Mouse (Mus musculus): ENCODE measurements around the gene Calcrl. TPM values are rescaled to one million over a fixed set of nuclear protein-coding genes. Genes with fewer than 3 reads are reported as not detected.
"Not testable (repeated sequence)": the region's sequence is repeated elsewhere in the genome, so short reads cannot be mapped to it uniquely, and the experiment has no call there.

The Calcrl gene
- polyA plus RNA-seq, 1 experiment from 2014 or later, result 16.8 TPM

DNA sequence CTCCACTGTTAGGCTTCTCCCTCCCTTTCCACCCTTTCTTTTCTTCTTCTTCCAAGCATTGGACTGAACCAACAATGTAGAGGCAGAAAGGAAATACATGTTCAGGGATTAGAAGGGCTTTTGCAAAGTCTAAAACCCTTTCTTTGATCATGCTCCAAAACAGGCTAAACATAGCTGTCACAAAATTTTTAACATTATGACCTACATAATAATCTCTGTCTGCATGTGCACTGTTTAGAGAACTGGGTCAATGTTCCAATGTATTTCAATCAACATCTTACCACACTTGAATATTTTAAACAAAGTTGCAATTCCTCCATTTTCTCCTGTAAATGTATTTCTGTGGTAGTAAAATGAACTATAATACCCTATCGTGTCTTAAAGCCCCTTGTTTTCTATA, 20.3 kb upstream of the Calcrl start:
- no peak for ATAC-seq (ENCODE audit: low read depth)
- Histone ChIP-seq H3K9me3 (no peaks in the 10 kb centered on the region), H3K36me3 (no peaks in the 10 kb centered on the region), H3K27ac (replicated peaks) (no peak overlapping the region), H3K4me3 (no peak overlapping the region), H3K4me1 (replicated peaks) (no peaks in the 10 kb centered on the region), H3K4me2 (no peak overlapping the region), H3K27me3 (no peaks in the 10 kb centered on the region), H3K9ac (no peak overlapping the region)
- 84% methylated on average over 1 of the region's 1 CpGs for WGBS

DNA sequence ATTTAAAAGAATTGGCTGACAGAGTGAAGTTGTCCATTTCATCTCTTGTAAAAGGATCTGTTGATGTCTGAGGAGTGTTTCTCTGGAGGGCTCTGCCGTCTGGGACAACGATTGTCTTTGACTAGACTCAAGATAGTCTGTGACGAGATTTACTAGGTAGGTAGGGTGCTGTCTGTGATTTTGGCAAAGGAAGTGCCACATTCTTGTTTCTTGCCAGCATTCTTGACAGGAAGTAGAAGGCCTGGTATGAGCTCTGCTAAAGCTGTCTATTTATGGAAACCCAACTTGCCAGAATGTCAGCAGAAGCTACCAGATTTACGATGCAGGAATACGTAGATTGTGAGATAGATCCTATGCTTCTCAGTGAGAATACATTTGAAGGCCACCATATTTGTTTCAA, 16.7 kb upstream of the Calcrl start:
- Histone ChIP-seq H3K36me3 (no peaks in the 10 kb centered on the region), H3K4me2 (no peak overlapping the region), H3K27ac (replicated peaks) (no peak overlapping the region), H3K27me3 (no peaks in the 10 kb centered on the region), H3K4me1 (replicated peaks) (no peaks in the 10 kb centered on the region), H3K4me3 (no peak overlapping the region), H3K9me3 (no peaks in the 10 kb centered on the region), H3K9ac (no peak overlapping the region)
- WGBS, result 86% methylated on average over 5 of the region's 5 CpGs
- ATAC-seq (ENCODE audit: low read depth), result no peak

DNA sequence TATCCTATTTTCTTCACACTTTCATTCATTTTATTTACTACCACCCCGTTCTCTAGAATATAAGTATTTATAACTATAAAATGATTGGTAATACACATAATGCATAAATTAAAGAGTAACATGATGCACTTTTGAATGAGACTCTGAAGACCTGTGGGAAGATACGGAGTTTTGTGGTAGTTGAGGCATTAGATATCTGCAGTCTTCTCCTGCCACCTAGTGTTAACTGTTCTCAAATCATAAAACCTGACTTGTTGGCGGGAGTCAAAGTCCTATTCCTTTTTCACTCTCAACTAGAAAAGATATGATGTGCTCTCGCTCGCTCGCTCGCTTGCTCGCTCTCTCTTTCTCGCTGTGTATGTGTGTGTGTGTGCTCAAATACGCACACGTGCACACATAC, 4.5 kb upstream of the Calcrl start:
- Histone ChIP-seq H3K36me3 (no peaks in the 10 kb centered on the region), H3K9ac (no peak overlapping the region), H3K27me3 (peaks cover 5% of the 10 kb centered on the region; the same call in 1 of the 2 replicates), H3K4me2 (no peak overlapping the region), H3K27ac (replicated peaks) (no peak overlapping the region), H3K4me1 (replicated peaks) (peaks cover 5% of the 10 kb centered on the region; the same call in 1 of the 2 replicates), H3K9me3 (no peaks in the 10 kb centered on the region), H3K4me3 (no peak overlapping the region)
- WGBS, result 53% methylated on average over 11 of the region's 11 CpGs
- ATAC-seq (ENCODE audit: low read depth), result peak; percentile 53; the same call in 1 of the 2 replicates

DNA sequence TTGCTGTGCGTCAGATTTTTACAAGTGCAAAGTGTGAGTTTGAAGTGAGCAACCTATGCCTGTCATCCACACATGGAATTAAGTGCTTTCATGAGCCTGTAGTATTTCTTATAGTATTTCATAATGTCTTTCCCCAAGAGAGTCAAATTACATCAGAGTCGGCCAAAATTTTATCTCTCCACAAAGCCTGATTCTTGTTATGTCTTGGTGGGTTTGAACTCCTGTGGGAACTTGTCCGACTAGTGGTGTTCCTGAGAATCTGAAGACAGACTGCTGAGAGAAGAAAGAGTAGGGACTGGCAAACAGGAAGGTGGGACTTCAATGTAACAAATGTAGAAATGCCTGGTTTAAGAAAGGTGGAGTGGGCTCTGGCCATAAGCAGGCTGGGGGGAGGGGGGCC, 3.6 kb upstream of the Calcrl start:
- Histone ChIP-seq H3K4me3 (no peak overlapping the region), H3K36me3 (no peaks in the 10 kb centered on the region), H3K27ac (replicated peaks) (no peak overlapping the region), H3K4me2 (no peak overlapping the region), H3K4me1 (replicated peaks) (peaks cover 5% of the 10 kb centered on the region; the same call in 1 of the 2 replicates), H3K27me3 (peaks cover 5% of the 10 kb centered on the region; the same call in 1 of the 2 replicates), H3K9me3 (no peaks in the 10 kb centered on the region), H3K9ac (no peak overlapping the region)
- ATAC-seq (ENCODE audit: low read depth), result peak; percentile 19; the same call in 1 of the 2 replicates
- WGBS, result 74% methylated on average over 3 of the region's 3 CpGs

DNA sequence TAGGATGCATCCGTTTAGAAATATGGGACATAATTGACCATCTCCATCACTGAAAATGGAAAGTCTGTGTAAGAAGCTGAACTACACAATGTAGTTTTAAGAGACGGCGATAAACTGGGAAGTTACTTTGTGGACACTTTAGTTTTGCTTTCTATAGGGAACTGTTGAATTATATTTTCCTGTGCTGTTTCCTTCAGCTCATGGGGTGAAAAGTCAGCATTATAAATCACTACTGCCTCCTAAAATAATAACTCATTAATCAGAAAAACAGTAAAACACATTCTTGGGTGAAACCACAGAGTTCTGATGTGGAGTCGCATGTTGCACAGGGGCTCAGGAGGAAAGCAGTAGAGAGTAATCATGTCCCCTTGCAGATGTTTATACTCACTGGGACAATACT, 1.3 kb upstream of the Calcrl start:
- Histone ChIP-seq H3K36me3 (no peaks in the 10 kb centered on the region), H3K4me1 (replicated peaks) (peaks cover 5% of the 10 kb centered on the region; the same call in 1 of the 2 replicates), H3K4me2 (no peak overlapping the region), H3K9me3 (no peaks in the 10 kb centered on the region), H3K9ac (no peak overlapping the region), H3K27me3 (peaks cover 5% of the 10 kb centered on the region; the same call in 1 of the 2 replicates), H3K27ac (replicated peaks) (no peak overlapping the region), H3K4me3 (no peak overlapping the region)
- WGBS, result 83% methylated on average over 4 of the region's 4 CpGs
- no peak for ATAC-seq (ENCODE audit: low read depth)

DNA sequence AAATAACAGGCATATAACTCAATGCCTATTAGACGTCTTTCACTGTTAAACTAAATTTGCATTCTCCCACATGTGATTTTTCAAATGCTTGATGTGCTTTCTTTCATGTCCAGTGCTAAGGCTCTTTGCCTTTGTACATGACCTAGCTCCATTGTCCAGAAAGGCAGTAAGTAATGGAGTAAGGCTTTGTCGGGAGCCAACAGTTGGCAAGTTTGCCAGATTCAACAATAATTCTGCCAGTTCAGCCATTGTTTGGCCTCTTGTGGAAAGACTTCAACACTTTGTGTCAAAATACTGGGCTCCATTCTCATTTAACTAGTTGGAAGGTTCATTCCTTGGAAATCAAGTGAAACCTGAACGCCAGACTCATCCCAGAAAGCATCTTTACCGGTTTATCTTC, 8.7 kb downstream of the Calcrl start:
- Histone ChIP-seq H3K4me1 (replicated peaks) (no peaks in the 10 kb centered on the region; the same call in 1 of the 2 replicates), H3K27ac (replicated peaks) (no peak overlapping the region), H3K9me3 (no peaks in the 10 kb centered on the region), H3K9ac (no peak overlapping the region), H3K4me2 (no peak overlapping the region), H3K27me3 (no peaks in the 10 kb centered on the region), H3K36me3 (no peaks in the 10 kb centered on the region), H3K4me3 (no peak overlapping the region)
- WGBS, result 33% methylated on average over 4 of the region's 4 CpGs
- no peak for ATAC-seq (ENCODE audit: low read depth)

DNA sequence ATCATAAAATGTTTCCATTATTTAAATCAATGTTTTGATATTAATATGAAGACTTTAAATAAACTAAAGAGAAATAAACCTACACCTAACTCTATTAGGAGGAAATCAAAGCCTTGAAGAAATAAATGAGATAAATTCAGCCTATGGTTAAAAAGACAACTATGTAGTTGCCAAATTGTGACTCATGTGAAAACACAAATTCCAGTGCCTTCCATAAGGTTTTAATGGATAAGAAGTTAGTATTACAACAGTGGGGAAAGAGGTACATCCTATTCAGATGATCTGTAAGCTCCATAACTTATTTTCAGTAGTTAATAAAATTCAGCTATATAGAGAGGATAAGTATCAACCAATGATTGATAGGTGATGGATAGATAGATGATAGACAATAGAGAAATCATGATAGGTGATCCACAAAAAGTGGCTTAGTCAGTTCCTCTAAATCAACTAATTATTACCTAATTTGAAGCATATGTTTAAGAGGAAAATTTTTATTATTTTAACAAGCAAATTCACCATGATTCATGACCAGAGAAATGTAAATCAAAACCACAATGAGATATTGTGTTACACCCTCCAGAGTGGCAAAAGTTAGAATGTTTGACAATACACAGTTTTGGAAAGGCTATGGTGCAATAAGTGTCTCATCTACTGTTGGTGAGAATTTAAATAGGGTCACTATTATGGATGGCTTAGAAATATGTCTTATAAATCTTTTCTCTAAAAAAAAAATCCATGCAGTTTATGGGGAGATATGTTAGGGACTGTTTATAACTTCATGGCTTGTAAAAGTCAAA, 15.2 kb downstream of the Calcrl start:
- H3K36me3 ChIP-seq, result no peaks in the 10 kb centered on the region
- no peak overlapping the region for H3K9ac ChIP-seq
- H3K4me3 ChIP-seq, result no peak overlapping the region
- no peaks in the 10 kb centered on the region for H3K27me3 ChIP-seq
- no peaks in the 10 kb centered on the region for H3K4me1 ChIP-seq (replicated peaks)
- ATAC-seq (ENCODE audit: low read depth), result no peak
- H3K27ac ChIP-seq (replicated peaks), result no peak overlapping the region
- H3K4me2 ChIP-seq, result no peak overlapping the region
- H3K9me3 ChIP-seq, result no peaks in the 10 kb centered on the region

DNA sequence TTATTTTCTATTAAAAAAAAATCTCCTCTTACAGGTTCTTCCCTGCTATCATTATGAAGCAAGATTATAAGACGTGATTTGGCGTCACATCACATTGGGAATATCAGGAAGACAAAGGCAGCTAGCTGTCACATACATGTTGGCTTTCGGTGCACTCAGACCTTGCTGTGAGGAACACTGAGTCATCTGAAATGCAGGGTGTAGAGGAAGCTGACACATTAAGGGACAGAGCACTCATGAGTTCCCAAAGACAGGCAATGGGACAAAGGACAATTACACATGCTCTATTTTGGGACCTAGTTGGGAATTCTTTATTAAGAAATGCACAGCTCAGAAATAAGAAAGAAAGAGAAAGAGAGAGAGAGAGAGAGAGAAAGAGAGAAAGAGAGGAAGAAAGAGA, 20.4 kb downstream of the Calcrl start:
- H3K9me3 ChIP-seq, result no peaks in the 10 kb centered on the region
- no peak overlapping the region for H3K9ac ChIP-seq
- H3K36me3 ChIP-seq, result no peaks in the 10 kb centered on the region
- H3K27me3 ChIP-seq, result no peaks in the 10 kb centered on the region
- H3K4me1 ChIP-seq (replicated peaks), result no peaks in the 10 kb centered on the region
- no peak overlapping the region for H3K4me2 ChIP-seq
- no peak overlapping the region for H3K27ac ChIP-seq (replicated peaks)
- ATAC-seq (ENCODE audit: low read depth), result no peak
- H3K4me3 ChIP-seq, result no peak overlapping the region
- 93% methylated on average over 3 of the region's 3 CpGs for WGBS

DNA sequence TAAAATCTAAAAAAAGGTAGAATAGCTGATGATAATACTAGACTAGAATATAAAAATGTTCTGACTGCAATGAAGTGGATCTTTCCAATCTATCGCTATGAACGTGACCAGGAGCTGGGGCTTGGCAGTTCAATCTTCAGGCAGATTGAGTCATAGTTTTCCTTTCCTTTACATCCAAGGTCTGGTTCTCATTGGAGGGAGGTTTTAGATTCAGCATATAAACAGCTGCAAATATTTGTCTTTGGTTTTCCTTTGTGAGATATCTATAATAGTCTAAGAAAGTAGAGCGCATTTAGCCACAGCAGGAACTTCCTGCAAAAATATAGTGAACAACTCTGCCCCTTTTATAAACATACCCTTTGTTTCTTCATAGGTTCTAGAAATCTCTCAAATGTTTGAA, 22.5 kb downstream of the Calcrl start:
- Histone ChIP-seq H3K36me3 (no peaks in the 10 kb centered on the region), H3K4me2 (no peak overlapping the region), H3K9me3 (no peaks in the 10 kb centered on the region), H3K4me3 (no peak overlapping the region), H3K9ac (no peak overlapping the region), H3K4me1 (replicated peaks) (no peaks in the 10 kb centered on the region), H3K27ac (replicated peaks) (no peak overlapping the region), H3K27me3 (no peaks in the 10 kb centered on the region)
- no peak for ATAC-seq (ENCODE audit: low read depth)
- 86% methylated on average over 3 of the region's 3 CpGs for WGBS

DNA sequence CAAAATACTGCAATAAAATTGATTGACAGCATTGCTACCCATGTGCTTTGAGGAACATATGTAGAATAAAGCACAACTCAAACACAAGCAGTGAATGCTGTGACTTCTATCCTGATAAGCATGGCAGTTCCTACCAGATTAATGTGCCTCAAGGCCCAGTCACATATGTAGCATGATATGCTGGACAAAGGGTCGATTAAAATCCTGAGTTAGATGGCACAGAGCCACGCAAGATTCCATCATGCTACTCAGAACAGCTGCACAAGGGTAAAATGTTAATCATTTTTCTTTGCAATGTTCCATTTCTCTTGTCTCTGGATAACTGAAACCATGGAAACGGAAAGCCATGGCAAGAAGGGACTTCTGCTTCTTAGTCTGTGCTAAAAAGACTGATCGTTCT, 28.7 kb downstream of the Calcrl start:
- WGBS, result 84% methylated on average over 4 of the region's 4 CpGs
- Histone ChIP-seq H3K4me3 (no peak overlapping the region), H3K4me2 (no peak overlapping the region), H3K9me3 (no peaks in the 10 kb centered on the region), H3K27ac (replicated peaks) (no peak overlapping the region), H3K36me3 (no peaks in the 10 kb centered on the region), H3K27me3 (no peaks in the 10 kb centered on the region), H3K9ac (no peak overlapping the region), H3K4me1 (replicated peaks) (no peaks in the 10 kb centered on the region)
- ATAC-seq (ENCODE audit: low read depth), result no peak

DNA sequence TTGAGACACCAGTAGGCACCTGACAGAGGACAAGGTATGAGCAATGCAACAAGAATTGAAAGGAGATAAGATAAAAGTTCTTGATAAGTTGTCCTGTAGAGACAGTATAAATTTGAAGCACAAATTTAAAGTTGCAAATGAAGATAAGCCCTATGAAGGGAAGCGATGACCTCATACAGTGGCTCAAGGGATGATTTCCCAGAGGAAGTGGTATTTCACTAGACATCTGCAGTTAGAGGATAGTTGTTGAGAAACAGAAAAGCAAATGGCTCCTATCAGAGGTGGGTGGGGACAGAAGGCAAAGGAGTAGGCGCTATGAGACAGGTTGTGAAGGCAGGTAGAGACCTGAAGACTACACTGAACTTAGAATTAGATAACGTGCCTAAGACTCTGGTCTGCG, 32.0 kb downstream of the Calcrl start:
- WGBS, result 98% methylated on average over 4 of the region's 4 CpGs
- Histone ChIP-seq H3K27ac (replicated peaks) (no peak overlapping the region), H3K27me3 (no peaks in the 10 kb centered on the region), H3K4me1 (replicated peaks) (no peaks in the 10 kb centered on the region), H3K36me3 (no peaks in the 10 kb centered on the region), H3K4me2 (no peak overlapping the region), H3K4me3 (no peak overlapping the region), H3K9ac (no peak overlapping the region), H3K9me3 (no peaks in the 10 kb centered on the region)
- ATAC-seq (ENCODE audit: low read depth), result no peak

DNA sequence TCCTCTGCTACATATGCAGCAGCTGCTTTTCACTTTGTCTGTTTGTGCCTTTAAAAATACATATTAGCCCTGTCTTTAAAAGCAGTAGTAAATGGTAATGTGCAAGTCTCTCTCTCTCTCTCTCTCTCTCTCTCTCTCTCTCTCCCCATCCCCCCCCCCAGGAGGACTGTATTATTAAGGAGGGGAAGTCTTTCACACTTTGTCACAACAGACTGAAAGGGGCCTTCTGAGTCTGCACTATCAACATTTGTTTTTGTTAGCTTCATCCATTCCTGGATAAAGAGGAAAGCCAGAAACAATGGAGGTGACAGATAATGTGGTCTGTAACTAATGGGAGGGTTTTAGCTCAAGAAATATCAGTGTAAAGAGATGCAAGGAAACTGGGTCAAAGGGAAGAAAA, 36.1 kb downstream of the Calcrl start:
- Histone ChIP-seq H3K4me2 (no peak overlapping the region), H3K4me3 (no peak overlapping the region), H3K27me3 (no peaks in the 10 kb centered on the region), H3K9me3 (no peaks in the 10 kb centered on the region), H3K4me1 (replicated peaks) (peaks cover 15% of the 10 kb centered on the region), H3K9ac (no peak overlapping the region), H3K27ac (replicated peaks) (no peak overlapping the region), H3K36me3 (no peaks in the 10 kb centered on the region)
- ATAC-seq (ENCODE audit: low read depth), result no peak

DNA sequence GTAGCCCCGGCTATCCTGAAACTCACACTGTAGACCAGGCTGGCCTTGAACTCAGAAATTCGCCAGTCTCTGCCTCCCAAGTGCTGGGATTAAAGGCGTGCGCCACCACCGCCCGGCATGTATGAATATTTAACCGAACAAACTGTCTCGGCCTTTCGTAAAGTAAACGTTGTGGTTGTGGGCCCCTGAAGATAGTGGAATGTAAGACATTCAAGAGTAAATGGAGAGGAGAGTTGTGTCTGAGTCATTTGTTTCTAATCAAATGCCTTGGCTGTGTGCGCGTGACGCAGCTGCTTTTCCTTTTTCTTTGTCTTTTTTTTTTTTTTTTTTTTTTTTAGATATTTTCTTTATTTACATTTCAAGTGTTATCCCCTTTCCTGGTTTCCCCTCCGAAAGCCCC, 36.7 kb downstream of the Calcrl start:
- ATAC-seq (ENCODE audit: low read depth), result not testable (repeated sequence)

More for the DNA sequence above, 36.7 kb downstream of the Calcrl start:
- not testable (repeated sequence) for H3K9me3 ChIP-seq; H3K27me3 ChIP-seq; H3K27ac ChIP-seq (replicated peaks); H3K9ac ChIP-seq; H3K4me2 ChIP-seq; H3K36me3 ChIP-seq; H3K4me3 ChIP-seq
- H3K4me1 ChIP-seq (replicated peaks), result peaks cover 15% of the 10 kb centered on the region
- WGBS, result 88% methylated on average over 14 of the region's 14 CpGs

All from neural tube, embryonic 13.5 days (tissue).